Mouse (Mus musculus) small intestine, adult 2 months (tissue): ENCODE measurements around the gene Cabcoco1.

Experiments used
- CTCF ChIP-seq: fragments of 200-500 bp; IDR thresholded peaks from 2 replicates; pipeline ENCODE4 v1.5.1; 2012; ENCODE audit warnings: low read depth, mild to moderate bottlenecking, control low read depth, inconsistent platforms, low read length, moderate library complexity, mixed read lengths; ENCODE audit not compliant: insufficient replicate concordance, insufficient read length; ENCODE audit errors: extremely low read depth
- POLR2A ChIP-seq: fragments of 200-500 bp; IDR thresholded peaks from 2 replicates; pipeline ENCODE4 v1.6.1; 2012; ENCODE audit warnings: low read depth, mild to moderate bottlenecking, control low read depth, inconsistent platforms, low read length, moderate library complexity

- TF ChIP-seq CTCF (no peak), POLR2A (no peak)
These were observed 84.7 kb downstream of the Cabcoco1 start for GRCm38 (mm10) chr10:68457019-68457418.
